Mouse (Mus musculus) activated CD4-positive, CD25-positive, alpha-beta regulatory T cell, adult 9 weeks (primary cell): ENCODE data around the gene Klrk1. TPM values are rescaled to one million over a fixed set of nuclear protein-coding genes. Genes with fewer than 3 reads are reported as not detected.

Experiments
- polyA plus RNA-seq: library from polyadenylated mRNA; unstranded; fragments of 100-300 nt; shearing (Covaris generic); gene quantifications from one replicate; pipeline ENCODE4 v1.2.1, GENCODE M21; 2017

Gene Klrk1
- polyA plus RNA-seq, result 1.5 TPM

DNA sequence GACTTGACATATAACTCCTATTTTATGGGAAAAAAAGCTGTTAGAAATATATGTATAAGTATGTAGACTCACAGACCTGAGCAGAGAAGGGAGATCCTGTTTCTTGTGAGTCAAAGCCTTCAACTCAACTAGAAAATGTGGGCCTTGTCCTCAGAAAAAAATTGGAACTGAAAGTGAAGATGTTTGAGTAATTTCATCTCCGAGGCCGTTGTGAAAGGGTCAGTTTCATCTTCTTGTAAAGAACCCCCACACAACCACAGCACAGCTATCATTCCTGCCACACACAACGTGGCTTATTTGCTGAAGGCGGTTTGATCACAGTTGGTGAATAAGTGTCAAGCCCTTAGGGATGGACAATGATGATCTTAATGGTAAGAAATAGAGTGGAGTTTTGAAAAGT lies at the start of gene Klrk1:
Klrk1 (minus strand) TSS at position 130 of the 400 bp plus-strand sequence.

DNA sequence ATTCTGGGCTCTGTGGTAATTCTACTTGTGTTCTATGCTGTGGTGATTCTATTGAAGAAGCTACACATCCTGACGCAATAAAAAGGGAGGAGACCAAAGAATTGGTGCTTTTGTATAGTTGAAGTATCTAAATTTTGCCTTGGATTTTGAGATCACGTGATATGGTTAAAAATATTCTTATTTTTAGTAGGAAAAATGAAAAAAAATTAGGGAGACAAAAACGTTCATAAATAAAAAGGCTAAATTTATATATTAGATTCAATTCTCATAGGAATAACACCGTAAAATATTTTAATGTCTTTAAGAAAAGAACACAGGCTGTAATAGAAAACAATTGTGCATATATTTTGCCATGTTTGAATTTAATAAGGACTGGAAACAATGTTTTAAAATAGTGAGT lies 36.9 kb upstream of the Klrk1 start, which contains the start of gene Klrc2:
Klrc2 (minus strand) TSS at position 101 of the 400 bp plus-strand sequence.

DNA sequence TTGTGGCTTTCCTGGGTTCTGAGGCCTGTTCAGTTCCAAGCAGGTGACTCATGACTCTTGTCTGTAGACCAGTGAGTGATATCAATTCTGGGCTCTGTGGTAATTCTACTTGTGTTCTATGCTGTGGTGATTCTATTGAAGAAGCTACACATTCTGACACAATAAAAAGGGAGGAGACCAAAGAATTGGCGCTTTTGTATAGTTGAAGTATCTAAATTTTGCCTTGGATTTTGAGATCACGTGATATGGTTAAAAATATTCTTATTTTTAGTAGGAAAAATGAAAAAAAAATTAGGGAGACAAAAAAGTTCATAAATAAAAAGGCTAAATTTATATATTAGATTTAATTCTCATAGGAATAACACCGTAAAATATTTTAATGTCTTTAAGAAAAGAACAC lies 19.6 kb upstream of the Klrk1 start, which contains the start of gene Klrc3:
Klrc3 (minus strand) TSS at position 101 of the 400 bp plus-strand sequence.

DNA sequence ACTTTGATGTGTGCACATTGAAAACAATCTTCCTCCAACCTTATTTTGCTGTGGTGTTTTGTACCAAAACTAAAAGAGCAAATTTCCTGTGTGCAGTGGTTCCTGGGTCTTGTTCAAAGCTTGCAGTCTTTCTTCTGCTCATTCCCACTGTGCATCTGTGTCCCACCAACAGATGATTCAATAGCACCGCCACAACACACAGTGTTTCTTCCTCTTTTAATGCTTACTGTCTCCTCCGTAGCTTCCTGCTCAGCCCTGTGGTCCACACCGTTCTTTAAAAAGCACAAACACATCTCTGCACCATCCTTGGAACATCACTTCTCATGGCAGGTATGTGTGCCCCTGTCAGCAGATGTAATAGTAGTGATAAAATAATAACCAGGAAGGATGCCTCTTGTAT lies 32.2 kb downstream of the Klrk1 start, which contains the start of gene Klrd1:
Klrd1 (plus strand) TSS at position 275 of the 400 bp plus-strand sequence.

DNA sequence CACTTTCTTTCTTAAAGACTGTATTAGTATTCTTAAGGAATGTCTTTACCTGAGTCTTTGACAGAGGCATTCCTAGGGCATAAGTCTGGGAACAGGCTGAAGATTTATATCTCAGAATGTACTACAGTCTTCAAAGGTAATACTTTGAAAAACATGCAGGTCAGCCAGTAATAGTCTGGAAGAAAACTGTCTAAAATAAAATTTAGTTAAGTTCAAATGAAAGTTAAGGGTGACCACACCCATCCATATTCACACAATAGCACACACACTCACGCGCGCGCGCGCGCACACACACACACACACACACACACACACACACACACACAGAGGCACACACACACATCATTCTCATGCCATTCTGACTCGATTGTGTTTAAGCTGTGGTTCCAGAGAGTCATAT lies 46.1 kb downstream of the Klrk1 start, which contains the start of gene Klre1:
Klre1 (plus strand) TSS at position 301 of the 400 bp plus-strand sequence.

Other genes starting within 250 kb of the Klrk1 start
- gene Clec12b, start 238.0 kb downstream of the Klrk1 start, polyA plus RNA-seq, result not detected
- 0.81 TPM for gene Clec1b, start 226.6 kb downstream of the Klrk1 start, polyA plus RNA-seq
- not detected for gene Clec9a, start 215.0 kb downstream of the Klrk1 start, polyA plus RNA-seq
- gene Clec1a, start 171.9 kb downstream of the Klrk1 start, polyA plus RNA-seq, result not detected
- gene Olr1, start 116.7 kb downstream of the Klrk1 start, polyA plus RNA-seq, result not detected
- gene Tmem52b, start 111.3 kb downstream of the Klrk1 start, polyA plus RNA-seq, result not detected
- 29.6 TPM for gene Gabarapl1, start 90.7 kb downstream of the Klrk1 start, polyA plus RNA-seq
- gene Klre1, start 46.0 kb downstream of the Klrk1 start, polyA plus RNA-seq, result not detected
- 1.5 TPM for gene Klrd1, start 32.1 kb downstream of the Klrk1 start, polyA plus RNA-seq
- gene Klrc3, start 19.5 kb upstream of the Klrk1 start, polyA plus RNA-seq, result not detected
- gene Klrc2, start 36.8 kb upstream of the Klrk1 start, polyA plus RNA-seq, result 0.15 TPM
- 1.8 TPM for gene Klrc1, start 55.1 kb upstream of the Klrk1 start, polyA plus RNA-seq
- not detected for gene Klri1, start 93.3 kb upstream of the Klrk1 start, polyA plus RNA-seq
- not detected for gene Klri2, start 116.6 kb upstream of the Klrk1 start, polyA plus RNA-seq
- gene Gm156, start 160.4 kb upstream of the Klrk1 start, polyA plus RNA-seq, result not detected
- not detected for gene Gm17631, start 238.8 kb upstream of the Klrk1 start, polyA plus RNA-seq